Mouse (Mus musculus) lung, postnatal 0 days (tissue): ENCODE measurements around the gene Acp2.

ENCODE experiments used
- CTCF ChIP-seq: IDR thresholded peaks from 2 replicates; pipeline ENCODE4 v1.5.1; 2016; ENCODE audit warnings: antibody characterized with exemption, mild to moderate bottlenecking
- EP300 ChIP-seq: IDR thresholded peaks from 2 replicates; pipeline ENCODE4 v1.6.1; 2016; ENCODE audit warnings: antibody characterized with exemption, mild to moderate bottlenecking, control low read depth

- TF ChIP-seq CTCF (no peak), EP300 (no peak)
Measured at GRCm38 (mm10) chr2:91257126-91257980, 54.7 kb downstream of the Acp2 start.
